Mouse (Mus musculus) limb, embryonic 11.5 days (tissue): Measurements from ENCODE around the gene Gfral. TPM values are rescaled to one million over a fixed set of nuclear protein-coding genes. Genes with fewer than 3 reads are reported as not detected.
A peak's percentile ranks its signal among the peaks of the same experiment; 100 is the strongest.

Experiments used
- ATAC-seq: fragments of 200-750 bp; cut with Nextera tagmentation; 2 replicates; pipeline ENCODE4 v1.8.0; 2017; ENCODE audit warnings: low read depth; ENCODE audit not compliant: insufficient number of reproducible peaks, low FRiP score, low TSS enrichment
- DNase-seq: peaks from one replicate; pipeline ENCODE4 v3.0.0-alpha.2; 2015; ENCODE audit warnings: low spot score
- H3K27ac ChIP-seq: fragments of 300-500 bp; sonication (generic); replicated peaks from 2 replicates; pipeline ENCODE4 v1.5.1; 2014; ENCODE audit warnings: low read depth, mild to moderate bottlenecking, low read length
- H3K27me3 ChIP-seq: fragments of 300-500 bp; sonication (generic); 2 replicates; pipeline ENCODE4 v1.6.1; 2014; ENCODE audit warnings: mild to moderate bottlenecking, low read length, mixed read lengths; ENCODE audit not compliant: control insufficient read depth, insufficient read depth
- H3K36me3 ChIP-seq: fragments of 300-500 bp; sonication (generic); 2 replicates; pipeline ENCODE4 v1.6.1; 2014; ENCODE audit warnings: mild to moderate bottlenecking, low read length, moderate library complexity, mixed read lengths; ENCODE audit not compliant: control insufficient read depth, insufficient read depth
- H3K4me1 ChIP-seq: fragments of 300-500 bp; sonication (generic); 2 replicates; pipeline ENCODE4 v1.6.1; 2014; ENCODE audit warnings: low read length, mixed read lengths; ENCODE audit not compliant: control insufficient read depth, insufficient read depth
- H3K4me2 ChIP-seq: fragments of 300-500 bp; sonication (generic); 2 replicates; pipeline ENCODE4 v1.6.1; 2014; ENCODE audit warnings: low read depth, mild to moderate bottlenecking, moderate library complexity; ENCODE audit not compliant: severe bottlenecking
- H3K4me3 ChIP-seq: fragments of 300-500 bp; sonication (generic); 2 replicates; pipeline ENCODE4 v1.5.1; 2014; ENCODE audit warnings: low read depth, low read length
- H3K9ac ChIP-seq: fragments of 300-500 bp; sonication (generic); 2 replicates; pipeline ENCODE4 v1.6.1; 2014; ENCODE audit warnings: mild to moderate bottlenecking, low read length
- H3K9me3 ChIP-seq: fragments of 300-500 bp; sonication (generic); 2 replicates; pipeline ENCODE4 v1.6.1; 2016; ENCODE audit warnings: low read length; ENCODE audit not compliant: control insufficient read depth
- WGBS: fragments of 180-500 bp; shearing (Covaris S2); extraction: QIAGEN DNeasy Blood & Tissue Kit; methylation state at CpG from one replicate; pipeline ENCODE4 v1.1.7; 2014; 5-methylcytosine and 5-hydroxymethylcytosine counted together
- polyA plus RNA-seq: library from polyadenylated mRNA; unstranded; fragments of >200 nt; fragmentation: Nextera tagmentation; extraction: Ambion mirVana; gene quantifications from 2 replicates; pipeline ENCODE4 v1.2.1, GENCODE M21; 2014

The Gfral gene
- polyA plus RNA-seq, 1 experiment from 2014 or later: not detected

- ATAC-seq: peak; percentile 63
- H3K9ac ChIP-seq: no peak overlapping the region
- H3K4me2 ChIP-seq: no peak overlapping the region
- peak; percentile 46 for DNase-seq
- H3K27ac ChIP-seq: no peak overlapping the region
- peaks cover 14% of the 10 kb centered on the region; the same call in 1 of the 2 replicates for H3K4me1 ChIP-seq
- H3K9me3 ChIP-seq: no peaks in the 10 kb centered on the region
- no peaks in the 10 kb centered on the region for H3K36me3 ChIP-seq
- no peaks in the 10 kb centered on the region for H3K27me3 ChIP-seq
- H3K4me3 ChIP-seq: no peak overlapping the region
- 33% methylated on average over 7 of the region's 7 CpGs for WGBS
These were observed 21.4 kb upstream of the Gfral start for GRCm38 (mm10) chr9:76234899-76235298.

GRCm38 (mm10) chr9:76230400-76230799 lies 16.9 kb upstream of the Gfral start:
- Histone ChIP-seq H3K4me1 (peaks cover 8% of the 10 kb centered on the region; the same call in 1 of the 2 replicates), H3K36me3 (no peaks in the 10 kb centered on the region), H3K27ac (no peak overlapping the region), H3K27me3 (no peaks in the 10 kb centered on the region), H3K9ac (no peak overlapping the region), H3K4me3 (no peak overlapping the region), H3K4me2 (no peak overlapping the region), H3K9me3 (no peaks in the 10 kb centered on the region)
- no peak for DNase-seq
- 69% methylated on average over 11 of the region's 11 CpGs for WGBS
- ATAC-seq: no peak

GRCm38 (mm10) chr9:76217178-76217975 lies 3.9 kb upstream of the Gfral start:
- Histone ChIP-seq H3K4me1 (no peaks in the 10 kb centered on the region), H3K27ac (no peak overlapping the region), H3K36me3 (no peaks in the 10 kb centered on the region), H3K9me3 (no peaks in the 10 kb centered on the region), H3K4me3 (no peak overlapping the region), H3K9ac (no peak overlapping the region), H3K27me3 (no peaks in the 10 kb centered on the region), H3K4me2 (no peak overlapping the region)
- 71% methylated on average over 4 of the region's 4 CpGs for WGBS
- DNase-seq (no peak), ATAC-seq (no peak)

GRCm38 (mm10) chr9:76214678-76215077 lies 1.2 kb upstream of the Gfral start:
- H3K9me3 ChIP-seq: no peaks in the 10 kb centered on the region
- H3K27me3 ChIP-seq: no peaks in the 10 kb centered on the region
- no peak overlapping the region for H3K9ac ChIP-seq
- no peak for DNase-seq
- no peaks in the 10 kb centered on the region for H3K36me3 ChIP-seq
- no peak overlapping the region for H3K4me2 ChIP-seq
- H3K4me3 ChIP-seq: no peak overlapping the region
- no peak for ATAC-seq
- H3K4me1 ChIP-seq: no peaks in the 10 kb centered on the region
- 75% methylated on average over 4 of the region's 4 CpGs for WGBS
- H3K27ac ChIP-seq: no peak overlapping the region

- 68% methylated on average over 4 of the region's 4 CpGs for WGBS
- Histone ChIP-seq H3K27me3 (no peaks in the 10 kb centered on the region), H3K4me2 (no peak overlapping the region), H3K4me1 (no peaks in the 10 kb centered on the region), H3K9ac (no peak overlapping the region), H3K4me3 (no peak overlapping the region), H3K9me3 (no peaks in the 10 kb centered on the region), H3K36me3 (no peaks in the 10 kb centered on the region), H3K27ac (no peak overlapping the region)
- DNase-seq (no peak), ATAC-seq (peak; percentile 57; the same call in 1 of the 2 replicates)
These were observed 16.5 kb downstream of the Gfral start for GRCm38 (mm10) chr9:76196917-76197316.

- Histone ChIP-seq H3K4me3 (no peak overlapping the region), H3K36me3 (no peaks in the 10 kb centered on the region), H3K27ac (no peak overlapping the region), H3K9ac (no peak overlapping the region), H3K9me3 (no peaks in the 10 kb centered on the region), H3K27me3 (no peaks in the 10 kb centered on the region), H3K4me1 (no peaks in the 10 kb centered on the region), H3K4me2 (no peak overlapping the region)
- ATAC-seq (no peak), DNase-seq (no peak)
These were observed 34.2 kb downstream of the Gfral start for GRCm38 (mm10) chr9:76179221-76179620.

GRCm38 (mm10) chr9:76172686-76173295 lies 40.7 kb downstream of the Gfral start:
- Histone ChIP-seq H3K9ac (no peak overlapping the region), H3K27me3 (no peaks in the 10 kb centered on the region), H3K4me2 (no peak overlapping the region), H3K4me1 (no peaks in the 10 kb centered on the region), H3K36me3 (no peaks in the 10 kb centered on the region), H3K4me3 (no peak overlapping the region), H3K27ac (no peak overlapping the region), H3K9me3 (no peaks in the 10 kb centered on the region)
- 50% methylated on average over 5 of the region's 5 CpGs for WGBS
- no peak for ATAC-seq
- DNase-seq: no peak

GRCm38 (mm10) chr9:76168355-76168754 lies 45.1 kb downstream of the Gfral start:
- ATAC-seq (no peak), DNase-seq (peak; percentile 25)
- Histone ChIP-seq H3K27ac (no peak overlapping the region), H3K36me3 (no peaks in the 10 kb centered on the region), H3K4me1 (no peaks in the 10 kb centered on the region), H3K9me3 (no peaks in the 10 kb centered on the region), H3K4me3 (no peak overlapping the region), H3K9ac (no peak overlapping the region), H3K27me3 (no peaks in the 10 kb centered on the region), H3K4me2 (no peak overlapping the region)
- WGBS: 49% methylated on average over 3 of the region's 3 CpGs
